In genomic region chr2:48412683-48413440, GRCm38 (mm10) we compare ENCODE assay signal across 17 mouse cellular contexts.
A peak's percentile ranks its signal among the peaks of the same experiment; 100 is the strongest.
DNase-seq lines count a peak whose midpoint lies in the region; ATAC-seq and TF ChIP-seq lines count a peak whose summit lies in the region.
"Had no signal": no experiment of that assay in that cellular context is flagged by ENCODE, and none has a peak within 500 bp of the region (broad histone marks: within the 10 kb centered on the region; RNA-seq: fewer than 3 reads in every experiment).

No protein-coding gene starts in this region.

- DNase-seq in testis, postnatal 14 days (ENCODE audit: low spot score): peak; percentile 10
- no peak for DNase-seq in testis, postnatal 10 days (ENCODE audit: low spot score)
- DNase-seq in kidney, adult 2 months: peak; percentile 87
- peak; percentile 58 to 83 for DNase-seq in kidney, postnatal 36 days
- DNase-seq in right cerebral cortex, postnatal 14 days: no peak
- no peak for DNase-seq in layer of hippocampus, postnatal 10 days (ENCODE audit: low spot score in 2 of 2)
- no peak for DNase-seq in embryo, embryonic 11 days
- DNase-seq: adrenal gland, postnatal 10 days; cerebellum, adult 9-11 months; heart, postnatal 14 days; layer of hippocampus, postnatal 36 days; right cerebral cortex, postnatal 4 days had no signal

- no peak overlapping the region for H3K9ac ChIP-seq in stomach, embryonic 15.5 days
- H3K9ac ChIP-seq: limb, embryonic 12.5 days; midbrain, embryonic 13.5 days had no signal

- H3K36me3 ChIP-seq in kidney, adult 2 months (ENCODE audit: control insufficient read depth, insufficient read depth, low read length): no peaks in the 10 kb centered on the region
- no peaks in the 10 kb centered on the region for H3K36me3 ChIP-seq in stomach, embryonic 15.5 days
- H3K36me3 ChIP-seq: G1E; limb, embryonic 12.5 days; midbrain, embryonic 13.5 days had no signal

- no peaks in the 10 kb centered on the region for H3K27me3 ChIP-seq in kidney, adult 2 months (replicated peaks; ENCODE audit: control insufficient read depth, insufficient read depth, low read length)
- H3K27me3 ChIP-seq in stomach, embryonic 15.5 days (replicated peaks): no peaks in the 10 kb centered on the region
- H3K27me3 ChIP-seq: midbrain, embryonic 13.5 days had no signal

- no peaks in the 10 kb centered on the region for H3K9me3 ChIP-seq in stomach, embryonic 15.5 days
- H3K9me3 ChIP-seq: G1E; limb, embryonic 12.5 days; midbrain, embryonic 13.5 days had no signal

- 37% methylated on average over 4 of the region's 4 CpGs for WGBS in kidney, adult 2 months
- WGBS in stomach, embryonic 15.5 days: 55% methylated on average over 4 of the region's 4 CpGs

- TF ChIP-seq POLR2A in kidney, adult 2 months (IDR thresholded peaks at IDR 0.05; ENCODE audit: low read depth, low read length): no peak

- no peak for TF ChIP-seq CTCF in kidney, adult 2 months (conservative IDR thresholded peaks at IDR 0.05; ENCODE audit: insufficient read depth, insufficient read length, low read depth, low read length)

- ATAC-seq in stomach, embryonic 15.5 days (ENCODE audit: insufficient read depth, low FRiP score, low read depth): peak; percentile 88
- ATAC-seq: midbrain, embryonic 13.5 days had no signal

- peaks cover 9% of the 10 kb centered on the region; the same call in 1 of the 2 replicates for H3K4me1 ChIP-seq in kidney, adult 2 months (ENCODE audit: control insufficient read depth, insufficient read depth, low read length)
- H3K4me1 ChIP-seq in stomach, embryonic 15.5 days: no peaks in the 10 kb centered on the region
- H3K4me1 ChIP-seq: midbrain, embryonic 13.5 days had no signal

- H3K4me2 ChIP-seq in stomach, embryonic 15.5 days: no peak overlapping the region
- H3K4me2 ChIP-seq: limb, embryonic 12.5 days; midbrain, embryonic 13.5 days had no signal

- H3K27ac ChIP-seq in kidney, adult 2 months (ENCODE audit: insufficient read depth, low read depth, low read length): peak overlapping the region; percentile 76
- H3K27ac ChIP-seq in stomach, embryonic 15.5 days: peak overlapping the region; percentile 2; the same call in 1 of the 2 replicates
- H3K27ac ChIP-seq: limb, embryonic 12.5 days; macrophage; midbrain, embryonic 13.5 days had no signal

- H3K4me3 ChIP-seq in kidney, adult 2 months (ENCODE audit: insufficient read depth, low read depth, low read length): no peak overlapping the region
- H3K4me3 ChIP-seq in stomach, embryonic 15.5 days (replicated peaks): no peak overlapping the region
- H3K4me3 ChIP-seq: limb, embryonic 12.5 days; midbrain, embryonic 13.5 days had no signal

Comparison
In these comparisons a context has a peak if more than half of its experiments do, and no peak if none do; other contexts are left out.
1. DNase-seq: peak in testis, postnatal 14 days (single experiment), kidney, adult 2 months (single experiment) and kidney, postnatal 36 days (2 of 2); none in testis, postnatal 10 days (single experiment), right cerebral cortex, postnatal 14 days (single experiment), layer of hippocampus, postnatal 10 days (0 of 2) and embryo, embryonic 11 days (single experiment).